In genomic region chr1:129208406-129208805, GRCm38 (mm10) we compare ENCODE assay signal across 9 mouse cellular contexts.
DNase-seq lines count a peak whose midpoint lies in the region; ATAC-seq and TF ChIP-seq lines count a peak whose summit lies in the region.
"Had no signal": no experiment of that assay in that cellular context is flagged by ENCODE, and none has a peak within 500 bp of the region (broad histone marks: within the 10 kb centered on the region; RNA-seq: fewer than 3 reads in every experiment).

No protein-coding gene starts in this region.

- DNase-seq in embryonic facial prominence, embryonic 10.5 days (ENCODE audit: low spot score), result peak; percentile 28
- DNase-seq in forebrain, postnatal 0 days, result peak; percentile 65
- DNase-seq in layer of hippocampus, postnatal 25 days (ENCODE audit: extremely low spot score in 1 of 2, low spot score in 1 of 2), result peak; percentile 7 to 11
- DNase-seq in cerebellum, adult 18-20 months, result no peak
- no peak for DNase-seq in urinary bladder, adult 18-20 months (ENCODE audit: low spot score in 2 of 2)
- DNase-seq: liver had no signal

- H3K4me3 ChIP-seq in embryonic facial prominence, embryonic 10.5 days, result no peak overlapping the region
- no peak overlapping the region for H3K4me3 ChIP-seq in forebrain, postnatal 0 days (ENCODE audit: low read depth, low read length)
- no peak overlapping the region for H3K4me3 ChIP-seq in neural tube, embryonic 13.5 days
- H3K4me3 ChIP-seq in heart, embryonic 12.5 days, result no peak overlapping the region
- no peak overlapping the region for H3K4me3 ChIP-seq in kidney, embryonic 16.5 days (ENCODE audit: low read length)

- H3K36me3 ChIP-seq in embryonic facial prominence, embryonic 10.5 days (replicated peaks), result no peaks in the 10 kb centered on the region
- H3K36me3 ChIP-seq in forebrain, postnatal 0 days (ENCODE audit: insufficient read depth), result no peaks in the 10 kb centered on the region
- no peaks in the 10 kb centered on the region for H3K36me3 ChIP-seq in neural tube, embryonic 13.5 days
- H3K36me3 ChIP-seq in heart, embryonic 12.5 days, result no peaks in the 10 kb centered on the region
- no peaks in the 10 kb centered on the region for H3K36me3 ChIP-seq in kidney, embryonic 16.5 days (ENCODE audit: insufficient read depth, low read length)

- peaks cover 4% of the 10 kb centered on the region; the same call in 1 of the 2 replicates for H3K4me1 ChIP-seq in embryonic facial prominence, embryonic 10.5 days
- H3K4me1 ChIP-seq in forebrain, postnatal 0 days (ENCODE audit: insufficient read depth), result peaks cover 7% of the 10 kb centered on the region
- peaks cover 8% of the 10 kb centered on the region for H3K4me1 ChIP-seq in neural tube, embryonic 13.5 days (replicated peaks)
- H3K4me1 ChIP-seq in heart, embryonic 12.5 days (replicated peaks), result no peaks in the 10 kb centered on the region
- H3K4me1 ChIP-seq in kidney, embryonic 16.5 days (ENCODE audit: insufficient read depth, low read length), result no peaks in the 10 kb centered on the region

- no peak for TF ChIP-seq CTCF in forebrain, postnatal 0 days (IDR thresholded peaks at IDR 0.05; ENCODE audit: low read depth)

- peak; percentile 91 for ATAC-seq in forebrain, postnatal 0 days
- ATAC-seq in neural tube, embryonic 13.5 days (ENCODE audit: low read depth), result peak; percentile 96
- ATAC-seq in heart, embryonic 12.5 days (ENCODE audit: insufficient number of reproducible peaks, low FRiP score), result no peak
- no peak for ATAC-seq in kidney, embryonic 16.5 days (ENCODE audit: low FRiP score, low TSS enrichment)

- WGBS in embryonic facial prominence, embryonic 10.5 days, result 22% methylated on average over 2 of the region's 2 CpGs
- WGBS in forebrain, postnatal 0 days, result 10% methylated on average over 2 of the region's 2 CpGs
- 7% methylated on average over 2 of the region's 2 CpGs for WGBS in neural tube, embryonic 13.5 days
- WGBS in heart, embryonic 12.5 days, result 52% methylated on average over 2 of the region's 2 CpGs
- WGBS in kidney, embryonic 16.5 days, result 79% methylated on average over 2 of the region's 2 CpGs

- H3K4me2 ChIP-seq in forebrain, postnatal 0 days (ENCODE audit: low read depth), result no peak overlapping the region
- no peak overlapping the region for H3K4me2 ChIP-seq in neural tube, embryonic 13.5 days
- no peak overlapping the region for H3K4me2 ChIP-seq in heart, embryonic 12.5 days
- H3K4me2 ChIP-seq in kidney, embryonic 16.5 days (replicated peaks; ENCODE audit: low read depth, low read length), result no peak overlapping the region

- H3K27ac ChIP-seq in embryonic facial prominence, embryonic 10.5 days (replicated peaks), result peak overlapping the region; percentile 37
- H3K27ac ChIP-seq in forebrain, postnatal 0 days (ENCODE audit: low read depth, low read length), result peak overlapping the region; percentile 79
- H3K27ac ChIP-seq in neural tube, embryonic 13.5 days (replicated peaks), result peak overlapping the region; percentile 59; the same call in 1 of the 2 replicates
- no peak overlapping the region for H3K27ac ChIP-seq in heart, embryonic 12.5 days (ENCODE audit: poor library complexity, severe bottlenecking)
- H3K27ac ChIP-seq in kidney, embryonic 16.5 days (ENCODE audit: low read length), result no peak overlapping the region

- H3K9me3 ChIP-seq in embryonic facial prominence, embryonic 10.5 days, result no peaks in the 10 kb centered on the region
- H3K9me3 ChIP-seq in forebrain, postnatal 0 days (ENCODE audit: low read length), result no peaks in the 10 kb centered on the region
- H3K9me3 ChIP-seq in neural tube, embryonic 13.5 days, result no peaks in the 10 kb centered on the region
- no peaks in the 10 kb centered on the region for H3K9me3 ChIP-seq in heart, embryonic 12.5 days (replicated peaks)
- no peaks in the 10 kb centered on the region for H3K9me3 ChIP-seq in kidney, embryonic 16.5 days (ENCODE audit: low read length)

- H3K27me3 ChIP-seq in embryonic facial prominence, embryonic 10.5 days (replicated peaks; ENCODE audit: low read depth, poor library complexity, severe bottlenecking), result no peaks in the 10 kb centered on the region
- no peaks in the 10 kb centered on the region for H3K27me3 ChIP-seq in forebrain, postnatal 0 days (ENCODE audit: insufficient read depth, low read length)
- H3K27me3 ChIP-seq in neural tube, embryonic 13.5 days, result peaks cover 5% of the 10 kb centered on the region
- no peaks in the 10 kb centered on the region for H3K27me3 ChIP-seq in heart, embryonic 12.5 days (replicated peaks)
- H3K27me3 ChIP-seq in kidney, embryonic 16.5 days (ENCODE audit: insufficient read depth, low read length), result no peaks in the 10 kb centered on the region

- H3K9ac ChIP-seq in forebrain, postnatal 0 days, result 0 out of 2 replicates have a peak overlapping the region, but pooled peaks have one; percentile 18
- no peak overlapping the region for H3K9ac ChIP-seq in neural tube, embryonic 13.5 days
- H3K9ac ChIP-seq in heart, embryonic 12.5 days, result no peak overlapping the region
- H3K9ac ChIP-seq in kidney, embryonic 16.5 days (replicated peaks; ENCODE audit: low read length), result no peak overlapping the region

Comparison
In these comparisons a context has a peak if more than half of its experiments do, and no peak if none do; other contexts are left out.
1. DNase-seq: peak in embryonic facial prominence, embryonic 10.5 days (single experiment), forebrain, postnatal 0 days (single experiment) and layer of hippocampus, postnatal 25 days (2 of 2); none in cerebellum, adult 18-20 months (0 of 2) and urinary bladder, adult 18-20 months (0 of 2).
2. H3K27ac ChIP-seq: peak in embryonic facial prominence, embryonic 10.5 days (single experiment), forebrain, postnatal 0 days (single experiment) and neural tube, embryonic 13.5 days (single experiment); none in heart, embryonic 12.5 days (single experiment) and kidney, embryonic 16.5 days (single experiment).
3. ATAC-seq: peak in forebrain, postnatal 0 days (single experiment) and neural tube, embryonic 13.5 days (single experiment); none in heart, embryonic 12.5 days (single experiment) and kidney, embryonic 16.5 days (single experiment).